Mouse (Mus musculus): ENCODE measurements at regions not wholly inside any gene's neighbourhood (a gene's known extent, or its start where the extent isn't known, plus 50 kb on each side); places are given as distances from the start of the nearest gene placed in this dataset.

DNA sequence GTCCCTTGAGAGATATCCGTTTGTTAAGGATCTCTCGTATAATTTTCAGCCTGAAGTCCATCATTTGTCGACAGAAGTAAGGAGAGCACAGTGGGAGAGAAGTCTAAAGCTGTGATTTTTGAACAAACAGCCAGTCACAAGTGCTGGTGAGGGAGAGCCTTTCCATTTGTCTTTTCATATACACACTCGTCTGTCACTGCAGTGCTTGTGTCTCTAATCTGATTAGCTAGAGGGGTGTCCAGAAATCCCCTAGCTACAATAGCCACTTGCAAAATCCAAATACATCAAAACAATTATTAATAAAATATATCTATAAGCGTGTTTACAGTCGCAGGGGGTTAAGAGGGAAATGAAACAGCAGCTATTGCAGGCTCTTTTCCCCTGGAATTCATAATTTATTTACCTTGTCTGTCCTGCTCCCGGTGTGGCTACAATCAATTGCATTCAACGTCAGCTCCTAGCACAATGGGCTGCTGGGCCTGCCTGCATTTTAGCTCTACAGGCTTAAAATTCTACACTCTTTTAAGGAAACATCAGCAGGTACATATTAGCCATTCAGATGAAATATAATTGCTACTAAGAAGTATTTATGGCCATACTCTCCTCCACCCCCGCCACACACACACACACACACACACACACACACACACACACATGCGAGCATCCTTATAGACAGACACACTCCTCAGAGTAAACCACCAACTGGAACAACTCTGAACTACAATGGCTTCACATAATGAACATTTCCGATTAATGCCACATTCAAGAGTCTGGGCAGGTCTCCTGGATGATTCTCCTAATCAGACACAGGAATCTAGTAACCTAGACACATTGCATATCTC lies 236.1 kb downstream of the Elavl2 start:
- no peak for TF ChIP-seq POLR2A (IDR thresholded peaks at IDR 0.05; ENCODE audit: control insufficient read depth, low read depth, low read length)
- TF ChIP-seq CTCF (IDR thresholded peaks at IDR 0.05; ENCODE audit: control insufficient read depth, insufficient read depth, insufficient replicate concordance, low read depth, low read length) = no peak

All from testis, adult 2 months (tissue).